Mouse (Mus musculus): ENCODE measurements at regions not wholly inside any gene's neighbourhood (a gene's known extent, or its start where the extent isn't known, plus 50 kb on each side); places are given as distances from the start of the nearest gene placed in this dataset.

- H3K4me1 ChIP-seq: no peaks in the 10 kb centered on the region
- H3K27ac ChIP-seq: no peak overlapping the region
- no peak overlapping the region for H3K9ac ChIP-seq
- H3K36me3 ChIP-seq: no peaks in the 10 kb centered on the region
- 65% methylated on average over 5 of the region's 5 CpGs for WGBS
- no peak overlapping the region for H3K4me2 ChIP-seq
- H3K4me3 ChIP-seq (replicated peaks): no peak overlapping the region
- no peak for ATAC-seq (ENCODE audit: insufficient read depth, low FRiP score, low read depth)
- H3K27me3 ChIP-seq (replicated peaks): no peaks in the 10 kb centered on the region
- no peaks in the 10 kb centered on the region for H3K9me3 ChIP-seq
Measured at GRCm38 (mm10) chr5:91722403-91722802, 205.0 kb downstream of the Parm1 start.

GRCm38 (mm10) chr5:91721231-91722096 lies 204.0 kb downstream of the Parm1 start:
- no peak for ATAC-seq (ENCODE audit: insufficient read depth, low FRiP score, low read depth)
- Histone ChIP-seq H3K27ac (no peak overlapping the region), H3K27me3 (replicated peaks) (no peaks in the 10 kb centered on the region), H3K36me3 (no peaks in the 10 kb centered on the region), H3K4me1 (no peaks in the 10 kb centered on the region), H3K4me3 (replicated peaks) (no peak overlapping the region), H3K9ac (no peak overlapping the region), H3K4me2 (no peak overlapping the region), H3K9me3 (no peaks in the 10 kb centered on the region)
- 83% methylated on average over 9 of the region's 9 CpGs for WGBS

- 28% methylated on average over 8 of the region's 8 CpGs for WGBS
- Histone ChIP-seq H3K4me3 (replicated peaks) (no peak overlapping the region), H3K4me2 (no peak overlapping the region), H3K9ac (no peak overlapping the region), H3K27me3 (replicated peaks) (no peaks in the 10 kb centered on the region), H3K36me3 (no peaks in the 10 kb centered on the region), H3K4me1 (no peaks in the 10 kb centered on the region), H3K27ac (no peak overlapping the region), H3K9me3 (no peaks in the 10 kb centered on the region)
- no peak for ATAC-seq (ENCODE audit: insufficient read depth, low FRiP score, low read depth)
Measured at GRCm38 (mm10) chr5:91713020-91713419, 195.6 kb downstream of the Parm1 start.

GRCm38 (mm10) chr5:91709494-91710286 lies 192.3 kb downstream of the Parm1 start:
- ATAC-seq (ENCODE audit: insufficient read depth, low FRiP score, low read depth): peak; percentile 75; the same call in 1 of the 2 replicates
- Histone ChIP-seq H3K27ac (peak overlapping the region; percentile 44; the same call in 1 of the 2 replicates), H3K4me3 (replicated peaks) (no peak overlapping the region), H3K4me2 (no peak overlapping the region), H3K9ac (no peak overlapping the region), H3K27me3 (replicated peaks) (no peaks in the 10 kb centered on the region), H3K9me3 (no peaks in the 10 kb centered on the region), H3K4me1 (no peaks in the 10 kb centered on the region), H3K36me3 (no peaks in the 10 kb centered on the region)
- 44% methylated on average over 1 of the region's 1 CpGs for WGBS

GRCm38 (mm10) chr5:91708149-91708548 lies 190.7 kb downstream of the Parm1 start:
- Histone ChIP-seq H3K9ac (no peak overlapping the region), H3K27me3 (replicated peaks) (no peaks in the 10 kb centered on the region), H3K4me3 (replicated peaks) (no peak overlapping the region), H3K36me3 (no peaks in the 10 kb centered on the region), H3K9me3 (no peaks in the 10 kb centered on the region), H3K4me2 (no peak overlapping the region), H3K27ac (peak overlapping the region; percentile 32), H3K4me1 (no peaks in the 10 kb centered on the region)
- 77% methylated on average over 6 of the region's 6 CpGs for WGBS
- no peak for ATAC-seq (ENCODE audit: insufficient read depth, low FRiP score, low read depth)

GRCm38 (mm10) chr5:91697075-91697474 lies 179.7 kb downstream of the Parm1 start:
- ATAC-seq (ENCODE audit: insufficient read depth, low FRiP score, low read depth): no peak
- no peak overlapping the region for H3K27ac ChIP-seq
- no peak overlapping the region for H3K4me2 ChIP-seq
- no peaks in the 10 kb centered on the region for H3K27me3 ChIP-seq (replicated peaks)
- H3K36me3 ChIP-seq: no peaks in the 10 kb centered on the region
- no peaks in the 10 kb centered on the region for H3K9me3 ChIP-seq
- H3K4me3 ChIP-seq (replicated peaks): no peak overlapping the region
- 78% methylated on average over 6 of the region's 6 CpGs for WGBS
- no peak overlapping the region for H3K9ac ChIP-seq
- H3K4me1 ChIP-seq: no peaks in the 10 kb centered on the region; the same call in 1 of the 2 replicates

- 87% methylated on average over 6 of the region's 6 CpGs for WGBS
- ATAC-seq (ENCODE audit: insufficient read depth, low FRiP score, low read depth): no peak
- no peak overlapping the region for H3K4me3 ChIP-seq (replicated peaks)
- no peaks in the 10 kb centered on the region for H3K36me3 ChIP-seq
- no peak overlapping the region for H3K9ac ChIP-seq
- no peaks in the 10 kb centered on the region for H3K27me3 ChIP-seq (replicated peaks)
- H3K4me1 ChIP-seq: no peaks in the 10 kb centered on the region; the same call in 1 of the 2 replicates
- H3K9me3 ChIP-seq: no peaks in the 10 kb centered on the region
- H3K4me2 ChIP-seq: no peak overlapping the region
- no peak overlapping the region for H3K27ac ChIP-seq
Measured at GRCm38 (mm10) chr5:91696532-91696931, 179.1 kb downstream of the Parm1 start.

- no peak for ATAC-seq (ENCODE audit: insufficient read depth, low FRiP score, low read depth)
- 62% methylated on average over 3 of the region's 3 CpGs for WGBS
- H3K9ac ChIP-seq: no peak overlapping the region
- no peak overlapping the region for H3K4me3 ChIP-seq (replicated peaks)
- H3K27me3 ChIP-seq (replicated peaks): no peaks in the 10 kb centered on the region
- no peaks in the 10 kb centered on the region for H3K36me3 ChIP-seq
- H3K27ac ChIP-seq: no peak overlapping the region
- no peaks in the 10 kb centered on the region; the same call in 1 of the 2 replicates for H3K4me1 ChIP-seq
- H3K9me3 ChIP-seq: no peaks in the 10 kb centered on the region
- H3K4me2 ChIP-seq: no peak overlapping the region
Measured at GRCm38 (mm10) chr5:91695632-91696031, 178.2 kb downstream of the Parm1 start.

- no peak overlapping the region for H3K4me2 ChIP-seq
- H3K36me3 ChIP-seq: no peaks in the 10 kb centered on the region
- no peak overlapping the region for H3K27ac ChIP-seq
- no peak overlapping the region for H3K4me3 ChIP-seq (replicated peaks)
- 72% methylated on average over 11 of the region's 11 CpGs for WGBS
- ATAC-seq (ENCODE audit: insufficient read depth, low FRiP score, low read depth): no peak
- H3K9ac ChIP-seq: no peak overlapping the region
- H3K9me3 ChIP-seq: no peaks in the 10 kb centered on the region
- H3K4me1 ChIP-seq: no peaks in the 10 kb centered on the region; the same call in 1 of the 2 replicates
- H3K27me3 ChIP-seq (replicated peaks): no peaks in the 10 kb centered on the region
Measured at GRCm38 (mm10) chr5:91693277-91693676, 175.9 kb downstream of the Parm1 start.

GRCm38 (mm10) chr5:91692292-91692691 lies 174.9 kb downstream of the Parm1 start:
- ATAC-seq (ENCODE audit: insufficient read depth, low FRiP score, low read depth): no peak
- Histone ChIP-seq H3K4me2 (no peak overlapping the region), H3K4me3 (replicated peaks) (no peak overlapping the region), H3K27me3 (replicated peaks) (no peaks in the 10 kb centered on the region), H3K36me3 (no peaks in the 10 kb centered on the region), H3K9ac (no peak overlapping the region), H3K4me1 (no peaks in the 10 kb centered on the region; the same call in 1 of the 2 replicates), H3K27ac (no peak overlapping the region), H3K9me3 (no peaks in the 10 kb centered on the region)
- 38% methylated on average over 6 of the region's 6 CpGs for WGBS

GRCm38 (mm10) chr5:91678727-91679126 lies 161.3 kb downstream of the Parm1 start:
- no peak overlapping the region for H3K9ac ChIP-seq
- no peaks in the 10 kb centered on the region for H3K9me3 ChIP-seq
- no peaks in the 10 kb centered on the region for H3K36me3 ChIP-seq
- WGBS: 79% methylated on average over 6 of the region's 6 CpGs
- no peak for ATAC-seq (ENCODE audit: insufficient read depth, low FRiP score, low read depth)
- H3K27me3 ChIP-seq (replicated peaks): no peaks in the 10 kb centered on the region
- no peak overlapping the region for H3K27ac ChIP-seq
- no peak overlapping the region for H3K4me2 ChIP-seq
- H3K4me1 ChIP-seq: no peaks in the 10 kb centered on the region
- no peak overlapping the region for H3K4me3 ChIP-seq (replicated peaks)

Measured in stomach, embryonic 15.5 days (tissue).